Mouse (Mus musculus) stomach, embryonic 15.5 days (tissue): ENCODE measurements around the gene Arhgap22. TPM values are rescaled to one million over a fixed set of nuclear protein-coding genes. Genes with fewer than 3 reads are reported as not detected.
A peak's percentile ranks its signal among the peaks of the same experiment; 100 is the strongest.

Source experiments
- ATAC-seq: fragments of 200-750 bp; cut with Nextera tagmentation; 2 replicates; pipeline ENCODE4 v1.8.0; 2017; ENCODE audit warnings: low read depth, moderate number of reproducible peaks, moderate TSS enrichment; ENCODE audit not compliant: insufficient read depth, low FRiP score
- H3K27ac ChIP-seq: fragments of 300-500 bp; sonication (generic); 2 replicates; pipeline ENCODE4 v1.5.1; 2015; ENCODE audit warnings: mild to moderate bottlenecking, inconsistent platforms
- H3K27me3 ChIP-seq: fragments of 300-500 bp; sonication (generic); replicated peaks from 2 replicates; pipeline ENCODE4 v1.6.1; 2015; ENCODE audit warnings: inconsistent platforms
- H3K36me3 ChIP-seq: fragments of 300-500 bp; sonication (generic); 2 replicates; pipeline ENCODE4 v1.6.1; 2015; ENCODE audit warnings: inconsistent platforms
- H3K4me1 ChIP-seq: fragments of 300-500 bp; sonication (generic); 2 replicates; pipeline ENCODE4 v1.6.1; 2015; ENCODE audit warnings: inconsistent platforms
- H3K4me2 ChIP-seq: fragments of 300-500 bp; sonication (generic); 2 replicates; pipeline ENCODE4 v1.6.1; 2015; ENCODE audit warnings: mild to moderate bottlenecking, inconsistent platforms
- H3K4me3 ChIP-seq: fragments of 300-500 bp; sonication (generic); replicated peaks from 2 replicates; pipeline ENCODE4 v1.5.1; 2015; ENCODE audit warnings: inconsistent platforms
- H3K9ac ChIP-seq: fragments of 300-500 bp; sonication (generic); 2 replicates; pipeline ENCODE4 v1.6.1; 2015; ENCODE audit warnings: inconsistent platforms
- H3K9me3 ChIP-seq: fragments of 300-500 bp; sonication (generic); 2 replicates; pipeline ENCODE4 v1.6.1; 2016; ENCODE audit warnings: inconsistent platforms
- WGBS: fragments of 180-500 bp; shearing (Covaris S2); methylation state at CpG from one replicate; pipeline ENCODE4 v1.1.7; 2015; 5-methylcytosine and 5-hydroxymethylcytosine counted together
- polyA plus RNA-seq: library from polyadenylated mRNA; unstranded; fragments of >200 nt; fragmentation: Nextera tagmentation; extraction: Ambion mirVana; gene quantifications from 2 replicates; pipeline ENCODE4 v1.2.1, GENCODE M21; 2015

The Arhgap22 gene
- polyA plus RNA-seq, result 5.4 and 6.3 TPM in 2 replicates

DNA sequence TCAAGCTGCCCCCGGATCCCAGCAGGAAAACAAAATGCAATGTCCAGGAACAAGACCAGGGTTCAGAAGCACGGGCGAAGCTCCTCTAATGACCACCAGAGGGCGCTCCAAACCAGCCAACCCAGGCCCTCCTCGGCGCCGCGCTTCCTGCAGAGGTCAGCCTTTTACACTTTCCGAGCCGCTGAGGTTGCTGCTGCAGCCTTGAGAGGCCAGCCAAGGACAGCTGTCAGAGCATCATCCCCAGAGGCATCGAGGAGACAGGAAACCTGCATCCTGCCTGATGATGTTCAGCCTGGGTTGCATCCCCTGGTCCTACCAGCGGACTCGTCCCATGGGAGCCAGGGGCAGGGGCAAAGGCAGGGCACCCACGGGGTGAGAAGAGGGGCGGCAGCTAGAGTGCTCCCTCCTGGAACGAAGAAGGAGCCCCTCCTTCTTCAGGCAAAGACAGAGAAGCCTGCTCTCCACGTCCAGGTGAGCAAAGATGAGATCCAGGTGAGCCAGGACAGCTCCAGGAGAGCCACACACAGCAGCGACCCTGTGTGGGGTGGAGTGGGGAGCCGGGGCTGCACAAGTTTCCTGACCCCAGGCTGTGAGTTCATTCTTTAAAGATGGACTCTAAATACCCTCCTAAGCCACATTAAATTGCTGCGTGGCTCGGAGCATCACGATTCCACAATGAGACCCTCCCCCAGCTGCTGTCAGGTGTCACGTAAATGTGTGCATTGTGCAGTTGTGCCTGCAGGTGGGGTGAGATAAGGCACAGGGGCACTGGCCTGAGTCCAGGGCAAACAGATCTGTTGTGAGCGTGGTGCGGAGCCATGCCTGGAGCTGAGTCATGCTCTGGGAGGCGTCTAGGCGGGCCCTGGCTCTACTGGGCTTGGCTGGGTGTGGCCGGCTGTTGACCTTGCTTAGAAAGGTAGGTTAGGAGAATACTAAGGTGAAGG, at the start of gene Arhgap22:
Arhgap22 (plus strand) TSS at position 204 of the 944 bp plus-strand sequence.
- ATAC-seq, result peak; percentile 96
- Histone ChIP-seq H3K27me3 (no peaks in the 10 kb centered on the region), H3K36me3 (no peaks in the 10 kb centered on the region), H3K27ac (no peak within 1 kb of the TSS), H3K9me3 (no peaks in the 10 kb centered on the region), H3K4me3 (no peak within 1 kb of the TSS), H3K9ac (no peak within 1 kb of the TSS), H3K4me2 (peak within 1 kb of the TSS; percentile 47), H3K4me1 (peaks cover 4% of the 10 kb centered on the region)
- WGBS, result 15% methylated on average over 28 of the region's 28 CpGs

- Histone ChIP-seq H3K4me1 (no peaks in the 10 kb centered on the region), H3K4me3 (no peak overlapping the region), H3K9me3 (no peaks in the 10 kb centered on the region), H3K27me3 (no peaks in the 10 kb centered on the region), H3K9ac (no peak overlapping the region), H3K36me3 (no peaks in the 10 kb centered on the region), H3K27ac (no peak overlapping the region), H3K4me2 (no peak overlapping the region)
- WGBS, result 80% methylated on average over 4 of the region's 4 CpGs
- no peak for ATAC-seq
Measured at GRCm38 (mm10) chr14:33168750-33169149, 45.1 kb upstream of the Arhgap22 start.

DNA sequence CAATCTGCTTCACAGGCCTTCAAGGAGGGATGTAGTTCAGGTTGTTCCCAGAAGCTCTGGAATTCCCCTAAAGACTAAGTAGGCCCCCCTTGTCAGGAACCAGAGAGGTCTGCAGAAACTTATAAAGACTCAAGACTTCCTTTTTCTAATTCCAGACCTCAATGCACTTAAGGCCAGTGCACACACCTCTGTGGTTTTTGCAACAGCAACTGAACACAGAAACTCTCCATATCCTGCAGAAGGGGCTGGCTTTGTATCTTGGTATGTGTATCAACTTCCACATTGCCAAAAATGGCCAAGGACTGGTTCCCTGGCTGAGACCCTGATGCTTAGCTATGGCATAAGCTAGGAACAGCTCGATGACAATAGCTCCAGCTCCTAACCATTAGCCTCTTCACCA, 41.9 kb upstream of the Arhgap22 start:
- Histone ChIP-seq H3K4me3 (no peak overlapping the region), H3K9ac (no peak overlapping the region), H3K27ac (no peak overlapping the region), H3K27me3 (no peaks in the 10 kb centered on the region), H3K4me2 (no peak overlapping the region), H3K9me3 (no peaks in the 10 kb centered on the region), H3K36me3 (no peaks in the 10 kb centered on the region), H3K4me1 (no peaks in the 10 kb centered on the region)
- no peak for ATAC-seq
- WGBS, result 68% methylated on average over 1 of the region's 1 CpGs

DNA sequence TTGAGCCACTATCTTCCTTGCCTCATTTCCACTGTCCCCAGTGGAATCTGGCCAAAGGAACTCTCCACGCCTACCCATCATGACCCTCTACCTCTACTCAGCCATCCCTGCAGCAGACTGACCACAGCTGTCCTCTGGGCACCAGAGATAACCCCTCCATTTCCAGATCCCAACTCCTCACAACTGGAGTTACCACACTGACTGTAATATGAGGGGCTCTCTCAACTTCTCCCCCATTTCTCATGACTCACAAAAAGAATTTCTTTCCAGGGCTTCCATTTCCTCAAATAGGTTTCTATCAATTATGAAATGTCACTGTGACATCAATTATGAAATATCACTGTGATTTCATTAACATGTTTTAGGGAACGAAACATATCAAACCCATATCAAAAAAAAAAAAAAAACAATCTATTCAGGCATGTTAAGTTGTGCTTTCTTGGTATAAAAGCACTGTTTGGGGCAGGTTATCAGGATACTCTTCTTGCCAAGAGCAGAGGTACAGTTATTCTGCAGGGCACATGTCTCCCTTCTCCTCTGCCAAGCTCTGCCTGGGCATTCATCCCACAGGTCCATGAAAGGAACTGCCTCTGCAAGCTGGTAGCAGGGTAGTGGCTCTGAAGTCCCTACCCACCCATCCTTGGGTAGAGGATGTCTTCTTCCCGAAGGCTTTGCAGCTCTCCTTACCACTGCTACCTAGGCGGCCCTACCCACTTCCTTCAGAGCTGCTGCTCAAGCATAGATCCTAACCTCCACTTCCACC, 38.6 kb upstream of the Arhgap22 start:
- ATAC-seq, result no peak

GRCm38 (mm10) chr14:33180102-33180501, 33.7 kb upstream of the Arhgap22 start:
- Histone ChIP-seq H3K27ac (no peak overlapping the region), H3K4me3 (no peak overlapping the region), H3K27me3 (no peaks in the 10 kb centered on the region), H3K4me1 (no peaks in the 10 kb centered on the region), H3K4me2 (no peak overlapping the region), H3K9ac (no peak overlapping the region), H3K36me3 (no peaks in the 10 kb centered on the region), H3K9me3 (no peaks in the 10 kb centered on the region)
- no peak for ATAC-seq
- WGBS, result 80% methylated on average over 5 of the region's 5 CpGs

More for the DNA sequence above, 38.6 kb upstream of the Arhgap22 start:
- Histone ChIP-seq H3K4me2 (no peak overlapping the region), H3K36me3 (no peaks in the 10 kb centered on the region), H3K27ac (no peak overlapping the region), H3K9me3 (no peaks in the 10 kb centered on the region), H3K9ac (no peak overlapping the region), H3K4me3 (no peak overlapping the region), H3K4me1 (no peaks in the 10 kb centered on the region), H3K27me3 (no peaks in the 10 kb centered on the region)
- WGBS, result 58% methylated on average over 4 of the region's 4 CpGs

DNA sequence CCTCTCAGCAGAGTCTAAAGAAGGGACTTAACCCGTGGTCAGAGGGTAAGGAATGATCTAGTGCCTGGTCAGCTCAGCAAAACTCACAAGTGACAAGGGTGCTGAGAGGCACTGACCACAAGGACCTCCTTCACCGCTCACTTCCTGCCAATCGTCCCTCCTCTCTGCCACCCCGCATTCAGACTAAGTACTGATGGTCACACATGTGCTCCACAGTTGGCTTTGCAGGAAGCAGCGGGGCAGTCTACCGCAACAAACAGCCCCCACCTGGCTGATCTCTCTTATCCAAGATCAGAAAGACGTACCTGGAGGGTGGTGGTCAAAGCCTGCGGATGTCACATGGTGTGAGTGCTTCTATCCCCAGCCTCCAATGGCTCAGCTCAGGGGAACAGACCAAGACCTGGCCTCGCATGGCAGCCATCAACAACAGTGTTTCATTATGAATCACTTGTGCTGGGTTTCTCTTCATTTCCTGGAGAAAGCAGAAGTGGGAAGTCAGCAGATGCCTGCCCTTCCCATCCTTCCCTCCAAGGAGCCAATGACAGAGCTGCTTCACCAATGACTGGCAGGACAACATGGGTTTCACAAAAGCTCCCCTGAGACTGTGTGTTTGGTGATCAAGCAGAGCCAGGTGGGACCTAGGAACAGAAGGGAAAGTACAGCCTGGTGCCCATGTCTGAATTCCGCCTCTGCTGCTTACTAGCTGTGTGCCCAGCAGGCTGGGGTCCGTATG, 28.6 kb upstream of the Arhgap22 start, which contains the start of gene Wdfy4:
Wdfy4 (minus strand) TSS at position 441 of the 733 bp plus-strand sequence.
- Histone ChIP-seq H3K4me1 (no peaks in the 10 kb centered on the region), H3K27ac (no peak within 1 kb of the TSS), H3K27me3 (no peaks in the 10 kb centered on the region), H3K36me3 (no peaks in the 10 kb centered on the region), H3K9me3 (no peaks in the 10 kb centered on the region), H3K9ac (no peak within 1 kb of the TSS), H3K4me3 (no peak within 1 kb of the TSS), H3K4me2 (no peak within 1 kb of the TSS)
- no peak for ATAC-seq
- WGBS, result 80% methylated on average over 11 of the region's 11 CpGs

DNA sequence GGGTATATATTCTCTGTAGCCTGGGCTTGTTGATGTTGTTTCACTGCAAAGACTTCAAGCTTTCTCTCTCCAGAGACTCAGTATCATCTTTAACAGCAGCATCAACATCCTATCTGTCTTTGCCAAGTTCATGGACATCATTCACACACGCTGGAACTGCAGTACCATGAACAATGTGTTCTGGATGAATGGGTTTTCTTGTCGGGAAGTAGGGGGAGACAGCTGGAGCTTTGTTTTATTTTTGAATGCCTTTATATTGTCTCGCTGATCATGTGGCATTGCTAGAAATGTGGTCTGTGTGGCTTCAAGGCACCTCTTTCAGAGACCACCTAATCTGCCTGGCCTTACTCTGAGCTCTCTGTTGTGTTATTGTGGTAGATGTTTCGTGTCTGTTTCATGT, 26.6 kb upstream of the Arhgap22 start:
- Histone ChIP-seq H3K4me2 (no peak overlapping the region), H3K4me1 (no peaks in the 10 kb centered on the region), H3K27me3 (no peaks in the 10 kb centered on the region), H3K36me3 (no peaks in the 10 kb centered on the region), H3K9me3 (no peaks in the 10 kb centered on the region), H3K9ac (no peak overlapping the region), H3K4me3 (no peak overlapping the region), H3K27ac (no peak overlapping the region)
- 53% methylated on average over 4 of the region's 4 CpGs for WGBS
- ATAC-seq, result no peak

- H3K27me3 ChIP-seq, result no peaks in the 10 kb centered on the region
- no peak overlapping the region for H3K4me3 ChIP-seq
- no peak for ATAC-seq
- no peaks in the 10 kb centered on the region for H3K36me3 ChIP-seq
- WGBS, result 71% methylated on average over 10 of the region's 10 CpGs
- H3K4me1 ChIP-seq, result no peaks in the 10 kb centered on the region
- H3K9ac ChIP-seq, result no peak overlapping the region
- no peaks in the 10 kb centered on the region for H3K9me3 ChIP-seq
- H3K4me2 ChIP-seq, result no peak overlapping the region
- no peak overlapping the region for H3K27ac ChIP-seq
Measured at GRCm38 (mm10) chr14:33189230-33189629, 24.6 kb upstream of the Arhgap22 start.

DNA sequence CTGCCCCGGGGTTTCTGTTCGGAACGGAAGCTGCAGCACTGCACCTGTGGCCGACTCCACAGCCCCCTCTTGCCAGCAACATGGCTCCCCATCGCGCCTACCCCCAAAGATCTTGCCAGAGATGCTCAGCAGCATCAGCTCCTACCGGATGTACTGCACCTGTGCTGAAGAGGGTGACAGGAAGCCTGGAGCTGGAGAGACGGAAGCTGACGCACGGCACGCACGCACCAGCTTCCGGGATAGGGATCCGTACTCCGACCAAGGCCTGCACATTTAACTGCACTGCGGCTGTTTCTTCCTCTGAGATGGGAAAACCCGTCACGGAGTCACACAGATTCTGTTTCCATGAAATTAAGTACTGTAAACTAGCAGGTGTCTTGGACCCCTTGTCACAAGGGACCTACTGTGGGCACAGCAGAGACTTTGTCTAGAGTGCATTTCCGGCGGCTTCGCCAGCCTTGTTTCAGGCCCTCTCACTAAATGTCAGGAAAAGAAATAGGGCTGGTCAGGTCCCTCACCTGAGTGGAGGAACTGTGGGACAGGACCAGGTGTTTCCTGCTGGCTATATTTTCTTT, 23.9 kb upstream of the Arhgap22 start:
- ATAC-seq, result no peak
- no peaks in the 10 kb centered on the region for H3K27me3 ChIP-seq
- 90% methylated on average over 21 of the region's 21 CpGs for WGBS

DNA sequence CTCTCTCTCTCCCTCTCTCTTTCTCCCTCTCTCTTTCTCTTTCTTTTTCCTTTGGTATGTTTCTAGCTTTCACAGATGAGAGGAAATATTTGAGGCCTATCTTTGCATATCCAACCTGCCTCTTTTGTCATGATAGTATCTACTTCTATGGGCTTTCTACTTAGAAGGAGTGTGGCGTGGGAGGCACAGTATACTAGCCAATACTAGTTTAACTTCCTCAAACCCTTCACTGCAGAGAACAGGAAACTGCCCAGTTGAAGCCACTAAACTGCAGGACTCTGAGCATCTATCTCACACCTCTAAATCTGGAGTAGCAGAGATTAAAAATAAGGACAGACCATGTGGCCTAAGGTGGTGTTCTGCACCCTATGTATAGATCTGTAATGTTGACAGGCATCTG, 23.2 kb upstream of the Arhgap22 start:
- H3K9ac ChIP-seq, result no peak overlapping the region
- H3K4me3 ChIP-seq, result no peak overlapping the region
- 77% methylated on average over 1 of the region's 1 CpGs for WGBS
- H3K9me3 ChIP-seq, result no peaks in the 10 kb centered on the region
- no peaks in the 10 kb centered on the region for H3K4me1 ChIP-seq
- no peak for ATAC-seq
- H3K4me2 ChIP-seq, result no peak overlapping the region
- no peaks in the 10 kb centered on the region for H3K36me3 ChIP-seq
- no peaks in the 10 kb centered on the region for H3K27me3 ChIP-seq
- H3K27ac ChIP-seq, result no peak overlapping the region

More for the DNA sequence above, 23.9 kb upstream of the Arhgap22 start:
- Histone ChIP-seq H3K4me3 (no peak overlapping the region), H3K9ac (no peak overlapping the region), H3K9me3 (no peaks in the 10 kb centered on the region), H3K36me3 (no peaks in the 10 kb centered on the region), H3K4me2 (no peak overlapping the region), H3K4me1 (no peaks in the 10 kb centered on the region), H3K27ac (no peak overlapping the region)

DNA sequence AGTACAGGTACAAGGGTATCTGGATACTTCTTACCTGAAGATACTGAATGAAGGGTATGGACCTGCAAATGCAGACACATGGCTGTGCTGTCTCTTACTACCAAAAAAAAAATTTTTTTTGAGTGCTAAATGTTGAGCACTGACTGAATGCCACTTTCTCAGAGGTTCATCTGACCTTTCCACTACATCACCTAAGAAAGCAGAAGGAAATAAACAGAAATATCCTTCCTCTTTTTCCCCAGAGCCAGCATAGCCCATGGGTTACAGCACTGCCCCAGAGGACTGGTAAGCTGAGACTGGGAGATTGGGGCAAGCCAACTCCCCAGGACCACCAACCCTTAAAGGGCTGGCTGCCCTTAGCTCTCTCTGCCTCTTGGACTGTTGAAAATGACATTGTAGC, 20.1 kb upstream of the Arhgap22 start:
- Histone ChIP-seq H3K27me3 (0 out of 2 replicates have a peak, but pooled peaks cover 3% of the 10 kb centered on the region), H3K4me1 (no peaks in the 10 kb centered on the region), H3K27ac (no peak overlapping the region), H3K4me3 (no peak overlapping the region), H3K9ac (no peak overlapping the region), H3K9me3 (no peaks in the 10 kb centered on the region), H3K36me3 (no peaks in the 10 kb centered on the region), H3K4me2 (no peak overlapping the region)
- no peak for ATAC-seq
